ENCODE assay signal across 16 mouse cellular contexts in the genomic region with DNA sequence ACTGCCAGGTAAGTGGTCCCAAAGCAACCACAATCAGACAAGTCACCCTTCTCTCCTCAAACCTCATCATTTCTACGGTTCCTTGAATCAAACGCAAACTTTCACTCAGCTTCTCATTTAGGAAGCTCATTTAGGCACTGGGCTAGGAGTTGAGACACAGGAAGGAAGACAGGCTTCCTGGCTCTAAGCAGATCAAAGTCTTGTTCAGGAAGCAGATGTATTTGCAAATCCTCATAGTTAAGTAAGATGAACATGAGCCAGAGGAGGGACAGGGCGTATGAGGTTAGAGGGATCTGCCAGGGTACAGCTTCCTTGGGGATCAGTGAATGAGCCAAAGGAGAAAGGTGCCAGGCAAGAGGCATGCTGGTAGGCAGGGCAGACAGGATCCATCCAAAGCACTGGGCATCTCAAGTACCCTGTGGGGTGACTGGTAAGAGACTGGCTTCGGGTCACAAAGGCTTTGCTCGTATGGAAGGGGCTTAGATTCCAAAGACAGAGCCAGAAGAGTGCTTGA. TPM values are rescaled to one million over a fixed set of nuclear protein-coding genes. Genes with fewer than 3 reads are reported as not detected.
DNase-seq lines count a peak whose midpoint lies in the region; ATAC-seq and TF ChIP-seq lines count a peak whose summit lies in the region.
"Had no signal": no experiment of that assay in that cellular context is flagged by ENCODE, and none has a peak within 500 bp of the region (broad histone marks: within the 10 kb centered on the region; RNA-seq: fewer than 3 reads in every experiment).

No protein-coding gene starts in this region.

- H3K9ac ChIP-seq in lung, embryonic 16.5 days (ENCODE audit: low read length): no peak overlapping the region
- H3K9ac ChIP-seq: embryonic facial prominence, embryonic 12.5 days; heart, embryonic 15.5 days; hindbrain, embryonic 13.5 days had no signal

- no peak for TF ChIP-seq CTCF in gastrocnemius, adult 2 months (IDR thresholded peaks at IDR 0.05)
- TF ChIP-seq CTCF in thymus, adult 2 months (IDR thresholded peaks at IDR 0.05; ENCODE audit: borderline replicate concordance, control insufficient read depth, extremely low read depth, insufficient read depth, low read length, poor library complexity): no peak

- peak; percentile 59; the same call in 1 of the 2 replicates for ATAC-seq in lung, embryonic 16.5 days (ENCODE audit: low read depth)

- TF ChIP-seq POLR2A in thymus, adult 2 months (IDR thresholded peaks at IDR 0.05; ENCODE audit: control insufficient read depth, extremely low read depth, insufficient read depth, low read length, poor library complexity): no peak

- H3K4me2 ChIP-seq in lung, embryonic 16.5 days (ENCODE audit: low read depth, low read length): no peak overlapping the region
- H3K4me2 ChIP-seq: embryonic facial prominence, embryonic 12.5 days; heart, embryonic 15.5 days; hindbrain, embryonic 13.5 days had no signal

- H3K27me3 ChIP-seq in thymus, adult 2 months (ENCODE audit: control insufficient read depth, insufficient read depth, low read length): no peaks in the 10 kb centered on the region
- H3K27me3 ChIP-seq in lung, embryonic 16.5 days (ENCODE audit: control insufficient read depth, insufficient read depth, low read depth, low read length): no peaks in the 10 kb centered on the region
- H3K27me3 ChIP-seq: embryonic facial prominence, embryonic 12.5 days; heart, embryonic 15.5 days; hindbrain, embryonic 13.5 days had no signal

- peak; percentile 46 for DNase-seq in gastrocnemius, adult 2 months
- DNase-seq in gastrocnemius, postnatal 36 days: no peak
- peak; percentile 18 for DNase-seq in thymus, adult 2 months
- no peak for DNase-seq in thymus, adult 18-20 months
- DNase-seq in naive thymus-derived CD4-positive, alpha-beta T cell, adult 2 months (ENCODE audit: low read depth): peak; percentile 49
- no peak for DNase-seq in testis, postnatal 10 days (ENCODE audit: low spot score)
- DNase-seq in heart, adult 8-10 months (ENCODE audit: low spot score): no peak
- DNase-seq: B cell, adult 2 months; cerebellum, postnatal 36 days had no signal

- 28% methylated on average over 5 of the region's 5 CpGs for WGBS in thymus, adult 2 months
- WGBS in lung, embryonic 16.5 days: 67% methylated on average over 5 of the region's 5 CpGs

- H3K36me3 ChIP-seq in thymus, adult 2 months (ENCODE audit: control insufficient read depth, insufficient read depth, low read length): peaks cover 16% of the 10 kb centered on the region
- H3K36me3 ChIP-seq in lung, embryonic 16.5 days (ENCODE audit: control insufficient read depth, insufficient read depth, low read length): peaks cover 15% of the 10 kb centered on the region

- intact Hi-C loops in gastrocnemius, adult 2 months (cut with DNase I): no loop called here
- intact Hi-C loops in gastrocnemius, postnatal 36 days (cut with DNase I): no loop called here

- H3K9me3 ChIP-seq in lung, embryonic 16.5 days (ENCODE audit: control insufficient read depth, low read length): no peaks in the 10 kb centered on the region
- H3K9me3 ChIP-seq: embryonic facial prominence, embryonic 12.5 days; heart, embryonic 15.5 days; hindbrain, embryonic 13.5 days had no signal

- no peak overlapping the region for H3K4me3 ChIP-seq in gastrocnemius, adult 2 months
- H3K4me3 ChIP-seq in thymus, adult 2 months (ENCODE audit: control insufficient read depth, insufficient read depth, low read length): no peak overlapping the region
- H3K4me3 ChIP-seq in lung, embryonic 16.5 days (ENCODE audit: low read length): no peak overlapping the region
- H3K4me3 ChIP-seq: embryonic facial prominence, embryonic 12.5 days; heart, embryonic 15.5 days; hindbrain, embryonic 13.5 days; myocyte had no signal

- H3K27ac ChIP-seq in gastrocnemius, adult 2 months: no peak overlapping the region
- H3K27ac ChIP-seq in thymus, adult 2 months (ENCODE audit: control insufficient read depth, insufficient read depth, low read length): no peak overlapping the region
- no peak overlapping the region for H3K27ac ChIP-seq in lung, embryonic 16.5 days (ENCODE audit: low read length)
- H3K27ac ChIP-seq: embryonic facial prominence, embryonic 12.5 days; heart, embryonic 15.5 days; hindbrain, embryonic 13.5 days had no signal

- H3K4me1 ChIP-seq in thymus, adult 2 months (replicated peaks; ENCODE audit: control insufficient read depth, insufficient read depth, low read length): peaks cover 19% of the 10 kb centered on the region
- H3K4me1 ChIP-seq in lung, embryonic 16.5 days (replicated peaks; ENCODE audit: control insufficient read depth, insufficient read depth, low read length): no peaks in the 10 kb centered on the region
- H3K4me1 ChIP-seq: embryonic facial prominence, embryonic 12.5 days; heart, embryonic 15.5 days; hindbrain, embryonic 13.5 days had no signal

RNA-seq across cellular contexts. Expression of a gene that starts 38.1 kb away (rescaled TPM):
- under 1 TPM; 0.17 to 0.18 TPM for total RNA-seq in gastrocnemius, adult 2 months (2021)
- under 1 TPM; 0.33 to 0.74 TPM for total RNA-seq in gastrocnemius, postnatal 36 days (2021)
- 0.11 and 0.19 TPM in 2 replicates for polyA plus RNA-seq in thymus, adult 2 months (2012; rRNA removed)
- 0.14 and 0.28 TPM in 2 replicates for polyA plus RNA-seq in lung, embryonic 16.5 days (2015; fragmentation: Nextera tagmentation; extraction: Ambion mirVana)
- not detected for total RNA-seq in heart, adult 8-10 months (2022)
- total RNA-seq: liver, adult 2 months had no signal
- polyA plus RNA-seq: liver, adult 2 months; small intestine, adult 2 months had no signal

Comparison
In these comparisons a context has a peak if more than half of its experiments do, and no peak if none do; other contexts are left out.
1. DNase-seq: peak in gastrocnemius, adult 2 months (single experiment), thymus, adult 2 months (single experiment) and naive thymus-derived CD4-positive, alpha-beta T cell, adult 2 months (single experiment); none in gastrocnemius, postnatal 36 days (0 of 2), thymus, adult 18-20 months (0 of 2), testis, postnatal 10 days (single experiment) and heart, adult 8-10 months (single experiment).